ENCODE assay signal across 21 mouse cellular contexts in the genomic region with DNA sequence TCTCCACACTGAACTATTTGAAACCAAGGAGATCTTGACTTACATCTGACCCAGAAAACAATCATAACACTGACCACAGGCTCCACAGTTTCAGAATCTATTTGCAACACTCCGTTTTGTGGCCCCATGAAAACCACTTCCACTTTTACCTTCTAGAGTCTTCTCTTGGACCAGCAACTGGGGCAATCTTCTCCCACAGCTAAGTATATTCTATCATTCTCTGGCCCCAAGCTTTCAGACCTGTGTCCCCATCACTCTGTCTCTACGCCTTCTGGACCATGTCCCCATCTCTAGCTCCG.
DNase-seq lines count a peak whose midpoint lies in the region; ATAC-seq and TF ChIP-seq lines count a peak whose summit lies in the region.
"Had no signal": no experiment of that assay in that cellular context is flagged by ENCODE, and none has a peak within 500 bp of the region (broad histone marks: within the 10 kb centered on the region; RNA-seq: fewer than 3 reads in every experiment).

No protein-coding gene starts in this region.

- H3K36me3 ChIP-seq in hindbrain, embryonic 12.5 days = no peaks in the 10 kb centered on the region
- H3K36me3 ChIP-seq in hindbrain, embryonic 10.5 days = peaks cover 76% of the 10 kb centered on the region
- H3K36me3 ChIP-seq in midbrain, embryonic 11.5 days (ENCODE audit: control insufficient read depth, insufficient read depth, low read length) = no peaks in the 10 kb centered on the region
- no peaks in the 10 kb centered on the region for H3K36me3 ChIP-seq in midbrain, postnatal 0 days (ENCODE audit: insufficient read depth, low read length)
- H3K36me3 ChIP-seq in MEL (ENCODE audit: control insufficient read depth in 1 of 2, insufficient read depth in 2 of 2, low read length in 2 of 2) = no peaks in the 10 kb centered on the region
- H3K36me3 ChIP-seq: liver, embryonic 15.5 days had no signal

- no peak for TF ChIP-seq EP300 in MEL (IDR thresholded peaks at IDR 0.05; ENCODE audit: low read depth in 1 of 2, low read length in 2 of 2)

- no peak overlapping the region for H3K9ac ChIP-seq in hindbrain, embryonic 12.5 days
- no peak overlapping the region for H3K9ac ChIP-seq in midbrain, embryonic 11.5 days (ENCODE audit: low read length)
- no peak overlapping the region for H3K9ac ChIP-seq in midbrain, postnatal 0 days (replicated peaks; ENCODE audit: low read length, poor library complexity, severe bottlenecking)
- H3K9ac ChIP-seq in MEL (ENCODE audit: control insufficient read depth, low read depth, low read length, poor library complexity, severe bottlenecking) = no peak overlapping the region
- H3K9ac ChIP-seq: heart, embryonic 12.5 days; limb, embryonic 13.5 days; liver, embryonic 15.5 days had no signal

- no peak for DNase-seq in hindbrain, embryonic 10.5 days (ENCODE audit: low spot score)
- no peak for DNase-seq in midbrain, embryonic 11.5 days (ENCODE audit: low spot score, missing footprints)
- DNase-seq in midbrain, postnatal 0 days (ENCODE audit: low spot score) = no peak
- peak; percentile 36 for DNase-seq in MEL (ENCODE audit: low read depth, low spot score)
- DNase-seq in left cerebral cortex, postnatal 4 days = no peak
- DNase-seq in adrenal gland, postnatal 25 days = no peak
- DNase-seq: adrenal gland, postnatal 14 days; cerebellum, adult 11 months; cerebellum, postnatal 25 days; gastrocnemius, adult 2 months; heart, adult 11 months; kidney, adult 18-20 months; kidney, postnatal 14 days; layer of hippocampus, adult 9-11 months; lung, postnatal 10 days had no signal

- no peak overlapping the region for H3K4me3 ChIP-seq in hindbrain, embryonic 12.5 days
- no peak overlapping the region for H3K4me3 ChIP-seq in hindbrain, embryonic 10.5 days
- H3K4me3 ChIP-seq in midbrain, embryonic 11.5 days (ENCODE audit: low read depth, low read length) = no peak overlapping the region
- no peak overlapping the region for H3K4me3 ChIP-seq in midbrain, postnatal 0 days (ENCODE audit: low read depth, low read length)
- H3K4me3 ChIP-seq in MEL (ENCODE audit: control insufficient read depth in 1 of 2, insufficient read depth in 1 of 2, low read depth in 2 of 2, low read length in 2 of 2) = no peak overlapping the region
- H3K4me3 ChIP-seq: gastrocnemius, adult 2 months; heart, embryonic 12.5 days; limb, embryonic 13.5 days; liver, embryonic 15.5 days; myocyte had no signal

- no peaks in the 10 kb centered on the region for H3K79me2 ChIP-seq in MEL (ENCODE audit: control insufficient read depth, insufficient read depth, low read length, poor library complexity)

- H3K4me1 ChIP-seq in hindbrain, embryonic 12.5 days = peaks cover 57% of the 10 kb centered on the region
- peaks cover 71% of the 10 kb centered on the region for H3K4me1 ChIP-seq in hindbrain, embryonic 10.5 days (replicated peaks)
- H3K4me1 ChIP-seq in midbrain, embryonic 11.5 days (ENCODE audit: control insufficient read depth, insufficient read depth, low read length) = peaks cover 34% of the 10 kb centered on the region
- peaks cover 5% of the 10 kb centered on the region; the same call in 1 of the 2 replicates for H3K4me1 ChIP-seq in midbrain, postnatal 0 days (ENCODE audit: insufficient read depth, low read length)
- H3K4me1 ChIP-seq in MEL (ENCODE audit: control insufficient read depth in 1 of 2, insufficient read depth in 2 of 2, low read length in 2 of 2) = no peaks in the 10 kb centered on the region; a peak in 1 of 4 replicates

- H3K9me3 ChIP-seq in hindbrain, embryonic 12.5 days (replicated peaks) = no peaks in the 10 kb centered on the region
- H3K9me3 ChIP-seq in hindbrain, embryonic 10.5 days = no peaks in the 10 kb centered on the region
- H3K9me3 ChIP-seq in midbrain, embryonic 11.5 days (ENCODE audit: control insufficient read depth, low read length) = no peaks in the 10 kb centered on the region
- no peaks in the 10 kb centered on the region for H3K9me3 ChIP-seq in midbrain, postnatal 0 days (ENCODE audit: low read length)
- no peaks in the 10 kb centered on the region for H3K9me3 ChIP-seq in MEL (replicated peaks; ENCODE audit: insufficient read depth, low read length)
- H3K9me3 ChIP-seq: heart, embryonic 12.5 days; limb, embryonic 13.5 days; liver, embryonic 15.5 days had no signal

- H3K27ac ChIP-seq in hindbrain, embryonic 12.5 days = peak overlapping the region; percentile 40
- no peak overlapping the region for H3K27ac ChIP-seq in hindbrain, embryonic 10.5 days
- peak overlapping the region; percentile 20; the same call in 1 of the 2 replicates for H3K27ac ChIP-seq in midbrain, embryonic 11.5 days (ENCODE audit: low read depth, low read length)
- H3K27ac ChIP-seq in midbrain, postnatal 0 days (ENCODE audit: low read depth, low read length) = no peak overlapping the region
- no peak overlapping the region for H3K27ac ChIP-seq in MEL (ENCODE audit: control insufficient read depth, low read depth, low read length)
- H3K27ac ChIP-seq: gastrocnemius, adult 2 months; limb, embryonic 13.5 days; liver, embryonic 15.5 days had no signal

- no peak for ATAC-seq in hindbrain, embryonic 12.5 days (ENCODE audit: low FRiP score)
- ATAC-seq in midbrain, embryonic 11.5 days (ENCODE audit: low FRiP score) = no peak
- ATAC-seq in midbrain, postnatal 0 days (ENCODE audit: low FRiP score) = no peak
- ATAC-seq in megakaryocyte progenitor cell, adult 5-6 weeks (replicated peaks; ENCODE audit: poor library complexity) = peak; percentile 75

- 97% methylated on average over 3 of the region's 3 CpGs for WGBS in hindbrain, embryonic 12.5 days
- WGBS in hindbrain, embryonic 10.5 days = 89% methylated on average over 3 of the region's 3 CpGs
- WGBS in midbrain, embryonic 11.5 days = 86% methylated on average over 3 of the region's 3 CpGs
- 91% methylated on average over 3 of the region's 3 CpGs for WGBS in midbrain, postnatal 0 days

- no peak for TF ChIP-seq POLR2A in MEL (IDR thresholded peaks at IDR 0.05; ENCODE audit: control insufficient read depth in 1 of 2, insufficient read depth in 1 of 2, low read depth in 1 of 2, low read length in 2 of 2, poor library complexity in 1 of 2)

- intact Hi-C loops in left cerebral cortex, postnatal 4 days (cut with DNase I) = no loop called here

- no peaks in the 10 kb centered on the region for H3K27me3 ChIP-seq in hindbrain, embryonic 12.5 days
- H3K27me3 ChIP-seq in hindbrain, embryonic 10.5 days (ENCODE audit: insufficient read depth, poor library complexity, severe bottlenecking) = no peaks in the 10 kb centered on the region
- H3K27me3 ChIP-seq in midbrain, embryonic 11.5 days (ENCODE audit: control insufficient read depth, insufficient read depth, low read length) = no peaks in the 10 kb centered on the region
- no peaks in the 10 kb centered on the region for H3K27me3 ChIP-seq in midbrain, postnatal 0 days (ENCODE audit: insufficient read depth, low read length)
- H3K27me3 ChIP-seq in MEL (ENCODE audit: control insufficient read depth in 1 of 2, insufficient read depth in 2 of 2, low read length in 2 of 2) = no peaks in the 10 kb centered on the region
- H3K27me3 ChIP-seq: heart, embryonic 12.5 days; limb, embryonic 13.5 days; liver, embryonic 15.5 days had no signal

- no peak for TF ChIP-seq CTCF in midbrain, postnatal 0 days (IDR thresholded peaks at IDR 0.05)
- no peak for TF ChIP-seq CTCF in MEL (IDR thresholded peaks at IDR 0.05 in 2 of 3, conservative IDR thresholded peaks at IDR 0.05 in 1 of 3; ENCODE audit: control insufficient read depth in 1 of 3, insufficient read depth in 1 of 3, low read depth in 2 of 3, low read length in 3 of 3, poor library complexity in 1 of 3, severe bottlenecking in 1 of 3)

- TF ChIP-seq RAD21 in MEL (IDR thresholded peaks at IDR 0.05; ENCODE audit: low read depth, low read length) = no peak

- no peak overlapping the region for H3K4me2 ChIP-seq in hindbrain, embryonic 12.5 days (replicated peaks)
- H3K4me2 ChIP-seq in midbrain, embryonic 11.5 days = no peak overlapping the region
- H3K4me2 ChIP-seq in midbrain, postnatal 0 days (ENCODE audit: low read depth, low read length, poor library complexity, severe bottlenecking) = no peak overlapping the region
- H3K4me2 ChIP-seq: heart, embryonic 12.5 days; limb, embryonic 13.5 days; liver, embryonic 15.5 days had no signal

TF ChIP-seq in MEL, 35 proteins besides CTCF, POLR2A, EP300 and RAD21:
- no peak for TF ChIP-seq MXI1 (IDR thresholded peaks at IDR 0.05; ENCODE audit: low read depth, low read length)
- no peak for TF ChIP-seq MYC (IDR thresholded peaks at IDR 0.05; ENCODE audit: low read depth, low read length)
- no peak for TF ChIP-seq MAZ (IDR thresholded peaks at IDR 0.05; ENCODE audit: low read depth, low read length)
- no peak for TF ChIP-seq NELFE (IDR thresholded peaks at IDR 0.05; ENCODE audit: low read depth, low read length)
- no peak for TF ChIP-seq GATA1 (IDR thresholded peaks at IDR 0.05; ENCODE audit: low read depth, low read length)
- TF ChIP-seq UBTF (IDR thresholded peaks at IDR 0.05; ENCODE audit: borderline replicate concordance, insufficient read depth, low read depth, low read length) = no peak
- no peak for TF ChIP-seq BHLHE40 (IDR thresholded peaks at IDR 0.05; ENCODE audit: borderline replicate concordance, low read depth, low read length)
- no peak for TF ChIP-seq RCOR1 (IDR thresholded peaks at IDR 0.05; ENCODE audit: low read depth, low read length)
- TF ChIP-seq NRF1 (IDR thresholded peaks at IDR 0.05; ENCODE audit: insufficient read depth, low read depth, low read length, poor library complexity, severe bottlenecking) = no peak
- no peak for TF ChIP-seq HCFC1 (IDR thresholded peaks at IDR 0.05; ENCODE audit: low read depth, low read length)
- no peak for TF ChIP-seq POLR2AphosphoS5 (IDR thresholded peaks at IDR 0.05; ENCODE audit: borderline replicate concordance, low read depth, low read length)
- no peak for TF ChIP-seq MAFK (IDR thresholded peaks at IDR 0.05; ENCODE audit: borderline replicate concordance, low read depth, low read length)
- TF ChIP-seq USF1 (IDR thresholded peaks at IDR 0.05; ENCODE audit: low read depth, low read length) = no peak
- no peak for TF ChIP-seq MAX (IDR thresholded peaks at IDR 0.05; ENCODE audit: low read length)
- TF ChIP-seq ZKSCAN1 (IDR thresholded peaks at IDR 0.05; ENCODE audit: low read depth, low read length) = no peak

Comparison
In these comparisons a context has a peak if more than half of its experiments do, and no peak if none do; other contexts are left out.
1. H3K27ac ChIP-seq: peak in hindbrain, embryonic 12.5 days (single experiment) and midbrain, embryonic 11.5 days (single experiment); none in hindbrain, embryonic 10.5 days (single experiment), midbrain, postnatal 0 days (single experiment) and MEL (single experiment).